Mouse (Mus musculus): ENCODE measurements around the gene Glul. TPM values are rescaled to one million over a fixed set of nuclear protein-coding genes. Genes with fewer than 3 reads are reported as not detected.

The Glul gene
- total RNA-seq, 4 experiments from 2014 or later, result 1,586 to 2,043 (median 1,837) TPM

GRCm38 (mm10) chr1:153909213-153909962 is 9.6 kb downstream of the Glul start:
- DNase-seq (ENCODE audit: low spot score in 2 of 2), result no peak

- DNase-seq (ENCODE audit: low spot score in 2 of 2), result no peak
These were observed 10.2 kb downstream of the Glul start for GRCm38 (mm10) chr1:153909963-153910291.

GRCm38 (mm10) chr1:153910423-153910822 is 10.7 kb downstream of the Glul start:
- no peak for DNase-seq (ENCODE audit: low spot score in 2 of 2)

GRCm38 (mm10) chr1:153911276-153911795 is 11.6 kb downstream of the Glul start:
- no peak for DNase-seq (ENCODE audit: low spot score in 2 of 2)

- DNase-seq (ENCODE audit: low spot score in 2 of 2), result no peak
These were observed 14.1 kb downstream of the Glul start for GRCm38 (mm10) chr1:153913869-153914268.

GRCm38 (mm10) chr1:153918521-153919206 is 18.9 kb downstream of the Glul start:
- DNase-seq (ENCODE audit: low spot score in 2 of 2), result no peak

- DNase-seq (ENCODE audit: low spot score in 2 of 2), result no peak
These were observed 21.9 kb downstream of the Glul start for GRCm38 (mm10) chr1:153921642-153922041.

GRCm38 (mm10) chr1:153922571-153923021 is 22.9 kb downstream of the Glul start:
- DNase-seq (ENCODE audit: low spot score in 2 of 2), result no peak

GRCm38 (mm10) chr1:153924395-153925385 is 24.9 kb downstream of the Glul start:
- DNase-seq (ENCODE audit: low spot score in 2 of 2), result no peak

- no peak for DNase-seq (ENCODE audit: low spot score in 2 of 2)
These were observed 30.7 kb downstream of the Glul start for GRCm38 (mm10) chr1:153930431-153930830.

- DNase-seq (ENCODE audit: low spot score in 2 of 2), result no peak
These were observed 34.0 kb downstream of the Glul start for GRCm38 (mm10) chr1:153933772-153934171.

GRCm38 (mm10) chr1:153935844-153936380 is 36.2 kb downstream of the Glul start:
- DNase-seq (ENCODE audit: low spot score in 2 of 2), result no peak

- no peak for DNase-seq (ENCODE audit: low spot score in 2 of 2)
These were observed 37.3 kb downstream of the Glul start for GRCm38 (mm10) chr1:153937025-153937424.

- DNase-seq (ENCODE audit: low spot score in 2 of 2), result peak in 1 of 2 experiments; percentile 20
These were observed 41.2 kb downstream of the Glul start for GRCm38 (mm10) chr1:153940986-153941385.

- no peak for DNase-seq (ENCODE audit: low spot score in 2 of 2)
These were observed 45.4 kb downstream of the Glul start for GRCm38 (mm10) chr1:153945181-153945580.

GRCm38 (mm10) chr1:153946971-153947370 is 47.2 kb downstream of the Glul start:
- no peak for DNase-seq (ENCODE audit: low spot score in 2 of 2)

GRCm38 (mm10) chr1:153947837-153948236 is 48.1 kb downstream of the Glul start:
- peak; percentile 9 to 10 for DNase-seq (ENCODE audit: low spot score in 2 of 2)

- no peak for DNase-seq (ENCODE audit: low spot score in 2 of 2)
These were observed 53.5 kb downstream of the Glul start for GRCm38 (mm10) chr1:153953232-153953631.

GRCm38 (mm10) chr1:153953797-153954196 is 54.1 kb downstream of the Glul start:
- DNase-seq (ENCODE audit: low spot score in 2 of 2), result no peak

GRCm38 (mm10) chr1:153957850-153958249 is 58.1 kb downstream of the Glul start:
- no peak for DNase-seq (ENCODE audit: low spot score in 2 of 2)
